Mouse (Mus musculus): Measurements from ENCODE around the gene Akr1a1. TPM values are rescaled to one million over a fixed set of nuclear protein-coding genes. Genes with fewer than 3 reads are reported as not detected.

Gene Akr1a1
- polyA plus RNA-seq (2012; rRNA removed) = 519 and 547 TPM in 2 replicates

GRCm38 (mm10) chr4:116650924-116651796, at the start of gene Akr1a1:
Gene Akr1a1 (minus strand): TSS chr4:116651680.
- Histone ChIP-seq H3K27ac (ENCODE audit: insufficient read depth, low read length) (peak within 1 kb of the TSS; percentile 86), H3K4me1 (ENCODE audit: control insufficient read depth, insufficient read depth, low read length) (peaks cover 4% of the 10 kb centered on the region), H3K4me3 (ENCODE audit: insufficient read depth, low read length) (peak within 1 kb of the TSS; percentile 95)
- TF ChIP-seq CTCF (IDR thresholded peaks at IDR 0.05; ENCODE audit: extremely low read depth, insufficient read depth, low read length) (no peak), POLR2A (IDR thresholded peaks at IDR 0.05; ENCODE audit: extremely low read depth, insufficient read depth, low read length) (peak; percentile 83)

- H3K4me3 ChIP-seq (ENCODE audit: insufficient read depth, low read length) = no peak overlapping the region
- no peaks in the 10 kb centered on the region; the same call in 1 of the 2 replicates for H3K4me1 ChIP-seq (ENCODE audit: control insufficient read depth, insufficient read depth, low read length)
- TF ChIP-seq CTCF (IDR thresholded peaks at IDR 0.05; ENCODE audit: extremely low read depth, insufficient read depth, low read length) (no peak), POLR2A (IDR thresholded peaks at IDR 0.05; ENCODE audit: extremely low read depth, insufficient read depth, low read length) (no peak)
- H3K27ac ChIP-seq (ENCODE audit: insufficient read depth, low read length) = no peak overlapping the region
Observed at GRCm38 (mm10) chr4:116700964-116701363, 49.5 kb upstream of the Akr1a1 start.

- no peak for TF ChIP-seq POLR2A (IDR thresholded peaks at IDR 0.05; ENCODE audit: extremely low read depth, insufficient read depth, low read length)
- no peak for TF ChIP-seq CTCF (IDR thresholded peaks at IDR 0.05; ENCODE audit: extremely low read depth, insufficient read depth, low read length)
- no peak overlapping the region for H3K4me3 ChIP-seq (ENCODE audit: insufficient read depth, low read length)
- no peak overlapping the region for H3K27ac ChIP-seq (ENCODE audit: insufficient read depth, low read length)
- H3K4me1 ChIP-seq (ENCODE audit: control insufficient read depth, insufficient read depth, low read length) = no peaks in the 10 kb centered on the region; the same call in 1 of the 2 replicates
Observed at GRCm38 (mm10) chr4:116698693-116699342, 47.3 kb upstream of the Akr1a1 start.

GRCm38 (mm10) chr4:116693785-116694184, 42.3 kb upstream of the Akr1a1 start:
- no peak overlapping the region for H3K4me3 ChIP-seq (ENCODE audit: insufficient read depth, low read length)
- no peak overlapping the region for H3K27ac ChIP-seq (ENCODE audit: insufficient read depth, low read length)
- TF ChIP-seq POLR2A (IDR thresholded peaks at IDR 0.05; ENCODE audit: extremely low read depth, insufficient read depth, low read length) (no peak), CTCF (IDR thresholded peaks at IDR 0.05; ENCODE audit: extremely low read depth, insufficient read depth, low read length) (no peak)
- no peaks in the 10 kb centered on the region; the same call in 1 of the 2 replicates for H3K4me1 ChIP-seq (ENCODE audit: control insufficient read depth, insufficient read depth, low read length)

GRCm38 (mm10) chr4:116692146-116692545, 40.7 kb upstream of the Akr1a1 start:
- TF ChIP-seq CTCF (IDR thresholded peaks at IDR 0.05; ENCODE audit: extremely low read depth, insufficient read depth, low read length) (no peak), POLR2A (IDR thresholded peaks at IDR 0.05; ENCODE audit: extremely low read depth, insufficient read depth, low read length) (no peak)
- no peak overlapping the region for H3K4me3 ChIP-seq (ENCODE audit: insufficient read depth, low read length)
- no peak overlapping the region for H3K27ac ChIP-seq (ENCODE audit: insufficient read depth, low read length)
- no peaks in the 10 kb centered on the region for H3K4me1 ChIP-seq (ENCODE audit: control insufficient read depth, insufficient read depth, low read length)

DNA sequence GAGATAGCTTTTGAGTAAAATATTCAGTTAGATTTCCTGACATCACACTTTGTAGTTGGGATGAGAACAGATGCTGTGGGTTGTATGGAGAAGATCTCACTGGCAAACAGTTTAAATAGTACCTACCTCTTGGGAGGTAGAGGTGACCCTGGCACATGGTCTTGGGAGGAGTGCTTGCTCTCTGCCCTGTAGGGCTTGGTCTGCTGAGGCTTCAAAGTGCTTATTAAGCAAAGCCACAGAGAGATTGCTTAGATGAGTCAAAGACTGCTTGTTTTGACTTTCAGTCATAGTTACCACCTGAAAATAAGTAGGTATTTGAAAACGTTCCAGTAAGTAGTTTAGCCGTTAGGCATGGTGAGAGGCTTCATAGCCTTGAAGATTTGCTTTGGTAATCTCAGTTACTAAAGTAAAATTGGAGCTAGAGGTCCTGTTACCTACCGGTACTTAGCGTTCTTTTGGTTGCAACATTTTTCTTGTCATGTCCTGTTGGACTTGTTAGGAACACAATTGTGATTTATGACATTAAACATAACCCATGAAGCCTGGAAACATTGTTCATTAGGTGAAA, 37.9 kb upstream of the Akr1a1 start:
- TF ChIP-seq POLR2A (IDR thresholded peaks at IDR 0.05; ENCODE audit: extremely low read depth, insufficient read depth, low read length) (no peak), CTCF (IDR thresholded peaks at IDR 0.05; ENCODE audit: extremely low read depth, insufficient read depth, low read length) (no peak)
- Histone ChIP-seq H3K4me1 (ENCODE audit: control insufficient read depth, insufficient read depth, low read length) (peaks cover 2% of the 10 kb centered on the region; the same call in 1 of the 2 replicates), H3K27ac (ENCODE audit: insufficient read depth, low read length) (no peak overlapping the region), H3K4me3 (ENCODE audit: insufficient read depth, low read length) (no peak overlapping the region)

DNA sequence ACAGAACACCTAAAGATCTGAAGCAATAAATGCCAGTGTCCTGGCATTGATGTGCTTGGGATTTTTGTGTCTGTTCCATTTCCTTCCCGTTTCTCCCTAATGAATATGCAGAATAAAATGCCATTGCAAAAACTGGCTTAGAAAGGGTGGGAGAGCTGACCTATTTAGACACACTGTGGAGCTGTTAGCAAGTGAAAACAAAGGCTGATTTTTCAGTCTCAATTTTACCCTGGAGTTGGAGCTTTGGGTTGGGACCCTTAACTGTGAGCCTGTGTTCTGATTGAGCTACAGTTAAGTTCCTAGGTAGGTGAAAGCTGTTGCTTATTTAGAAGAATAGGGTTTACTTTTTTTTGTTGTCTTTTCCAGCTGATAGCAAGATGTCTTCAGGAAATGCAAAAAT, 35.6 kb upstream of the Akr1a1 start:
- H3K4me3 ChIP-seq (ENCODE audit: insufficient read depth, low read length) = peak overlapping the region; percentile 49
- no peak overlapping the region for H3K27ac ChIP-seq (ENCODE audit: insufficient read depth, low read length)
- peaks cover 2% of the 10 kb centered on the region; the same call in 1 of the 2 replicates for H3K4me1 ChIP-seq (ENCODE audit: control insufficient read depth, insufficient read depth, low read length)
- TF ChIP-seq POLR2A (IDR thresholded peaks at IDR 0.05; ENCODE audit: extremely low read depth, insufficient read depth, low read length) (no peak), CTCF (IDR thresholded peaks at IDR 0.05; ENCODE audit: extremely low read depth, insufficient read depth, low read length) (no peak)

- peaks cover 2% of the 10 kb centered on the region; the same call in 1 of the 2 replicates for H3K4me1 ChIP-seq (ENCODE audit: control insufficient read depth, insufficient read depth, low read length)
- H3K4me3 ChIP-seq (ENCODE audit: insufficient read depth, low read length) = peak within 1 kb of the TSS; percentile 49
- H3K27ac ChIP-seq (ENCODE audit: insufficient read depth, low read length) = peak within 1 kb of the TSS; percentile 81
- TF ChIP-seq POLR2A (IDR thresholded peaks at IDR 0.05; ENCODE audit: extremely low read depth, insufficient read depth, low read length) (peak; percentile 94), CTCF (IDR thresholded peaks at IDR 0.05; ENCODE audit: extremely low read depth, insufficient read depth, low read length) (peak; percentile 72)
Observed at GRCm38 (mm10) chr4:116685402-116686061, 34.1 kb upstream of the Akr1a1 start, which contains the start of gene Prdx1. Gene Prdx1 (plus strand): TSS chr4:116685544.

DNA sequence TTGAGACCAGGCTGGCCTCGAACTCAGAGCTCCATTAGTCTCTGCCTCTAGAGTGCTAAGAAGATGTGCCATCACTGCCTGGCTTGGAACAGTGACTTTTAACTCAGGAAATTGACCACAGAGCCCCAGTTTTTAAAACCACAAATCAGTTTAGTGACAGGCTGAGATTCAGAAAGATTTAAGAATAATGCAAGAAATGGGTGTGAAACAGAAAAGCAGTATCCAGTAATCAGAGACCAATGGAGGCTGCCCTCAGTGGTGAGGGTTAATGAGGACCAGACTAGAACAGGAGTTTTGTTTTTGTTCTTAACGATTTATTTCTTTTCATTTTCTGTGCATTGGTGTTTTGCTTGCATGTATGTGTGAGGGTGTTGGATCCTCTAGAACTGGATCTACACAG, 33.2 kb upstream of the Akr1a1 start:
- Histone ChIP-seq H3K4me1 (ENCODE audit: control insufficient read depth, insufficient read depth, low read length) (peaks cover 2% of the 10 kb centered on the region; the same call in 1 of the 2 replicates), H3K27ac (ENCODE audit: insufficient read depth, low read length) (peak overlapping the region; percentile 81), H3K4me3 (ENCODE audit: insufficient read depth, low read length) (no peak overlapping the region; the same call in 1 of the 2 replicates)
- TF ChIP-seq CTCF (IDR thresholded peaks at IDR 0.05; ENCODE audit: extremely low read depth, insufficient read depth, low read length) = no peak
- no peak for TF ChIP-seq POLR2A (IDR thresholded peaks at IDR 0.05; ENCODE audit: extremely low read depth, insufficient read depth, low read length)

Data from cortical plate, adult 2 months (tissue).